Mouse (Mus musculus): ENCODE results near the gene Kirrel.

Gene Kirrel

GRCm38 (mm10) chr3:87174096-87174768 lies at the start of gene Kirrel:
Gene Kirrel (minus strand): TSS chr3:87174747.
- peak; percentile 21 to 23 for DNase-seq

GRCm38 (mm10) chr3:87223636-87224035 lies 49.1 kb upstream of the Kirrel start:
- DNase-seq, result no peak

DNA sequence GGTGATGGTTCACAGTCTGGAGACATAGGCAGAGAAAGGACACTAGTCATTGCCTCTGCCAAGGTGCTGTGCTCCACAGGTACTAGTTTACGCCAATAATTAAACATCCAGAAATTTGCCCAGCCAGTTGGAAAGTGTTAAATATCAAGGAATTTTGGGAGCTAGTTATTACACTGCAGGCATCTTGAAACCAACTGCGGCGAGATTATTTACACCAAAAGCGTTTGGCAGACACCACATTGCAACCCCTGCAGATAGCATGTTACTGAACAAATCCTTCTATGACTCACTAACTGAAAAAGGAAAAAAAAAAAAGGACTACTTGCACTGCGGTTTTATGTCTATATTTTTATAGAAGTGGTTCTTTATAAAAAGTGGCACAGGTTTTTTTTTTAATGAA lies 47.8 kb upstream of the Kirrel start:
- DNase-seq, result no peak

DNA sequence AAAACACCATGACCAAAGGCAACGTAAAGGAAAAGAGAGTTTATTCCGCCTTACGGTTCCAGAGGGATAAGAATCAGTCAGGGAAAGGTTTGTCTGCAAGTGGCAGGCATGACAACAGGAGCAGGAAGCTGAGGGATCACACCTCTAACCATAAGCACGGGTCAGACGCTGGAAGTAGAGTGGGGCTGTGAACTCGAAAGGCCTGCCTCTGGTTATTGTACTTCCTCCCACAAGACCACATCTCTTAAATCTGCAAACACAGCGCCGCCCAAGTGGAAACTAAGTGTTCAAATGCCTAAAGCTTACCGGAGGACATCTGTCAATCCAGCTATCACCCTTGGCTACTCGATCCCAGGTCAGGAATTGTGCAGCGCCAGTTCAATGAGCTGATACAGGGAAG lies 40.6 kb upstream of the Kirrel start:
- no peak for DNase-seq

DNA sequence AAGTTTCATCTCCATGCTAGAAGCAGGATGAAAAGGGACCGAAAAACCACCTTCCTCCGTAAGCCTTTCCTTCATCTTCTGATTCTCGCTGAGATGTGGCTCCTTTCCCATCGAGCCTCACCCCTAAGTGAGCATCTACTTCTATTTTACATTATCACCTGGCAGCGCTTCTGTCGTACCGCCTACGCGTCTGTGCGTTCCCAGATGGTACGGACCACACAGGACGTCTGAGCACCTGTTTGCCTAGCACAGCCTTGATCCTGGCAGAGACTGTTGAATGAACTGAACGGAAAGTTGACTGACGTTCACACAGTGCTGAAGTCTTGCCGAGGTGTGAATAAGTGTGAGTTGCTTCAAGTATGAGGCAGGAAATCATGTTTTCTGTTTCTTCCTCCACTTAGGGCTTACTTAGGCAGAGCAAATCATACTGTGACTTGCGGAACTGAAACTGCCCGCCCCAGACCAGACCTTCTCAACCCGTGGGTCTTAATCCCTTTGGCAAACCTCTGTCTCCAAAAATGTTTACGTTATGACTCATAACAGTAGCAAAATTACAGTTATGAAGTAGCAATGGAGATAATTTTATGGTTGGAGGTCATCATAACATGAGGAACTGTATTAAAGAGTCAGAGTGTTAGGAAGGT lies 39.8 kb upstream of the Kirrel start:
- DNase-seq, result no peak

DNA sequence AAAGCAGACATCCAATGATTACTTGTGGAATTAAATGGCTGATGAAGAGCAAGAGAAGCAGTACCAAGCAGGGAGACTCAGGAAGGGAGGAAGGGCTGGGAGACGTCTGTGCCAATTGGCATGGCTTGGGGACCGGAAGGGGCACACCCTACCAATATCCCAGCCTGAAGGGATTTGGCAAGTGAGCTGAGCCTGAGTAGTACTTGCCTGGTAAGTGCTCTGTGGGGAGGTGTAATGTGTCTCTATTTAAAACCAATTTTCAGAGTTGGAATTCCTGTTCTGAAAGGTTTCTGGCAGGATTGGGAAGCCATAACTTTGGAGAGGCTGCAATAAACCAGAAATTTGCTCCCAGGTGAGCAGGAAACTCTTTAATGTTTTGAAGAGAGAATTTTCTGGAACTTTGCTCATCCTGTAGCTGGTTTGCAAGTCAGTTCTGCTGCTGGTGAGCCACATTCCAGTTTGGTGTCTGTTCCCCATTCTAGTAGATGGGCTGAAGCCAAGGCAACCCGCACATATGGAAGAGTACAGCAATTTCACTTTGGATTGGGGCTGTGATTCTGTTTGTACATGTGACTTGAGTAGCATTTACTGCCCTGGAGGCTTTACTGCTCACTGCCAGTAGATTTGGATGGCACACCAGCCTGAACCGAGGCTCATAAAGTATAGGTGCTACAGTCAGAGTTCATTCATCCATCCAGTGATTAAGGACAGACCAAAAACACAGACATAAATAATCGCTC lies 32.0 kb upstream of the Kirrel start:
- DNase-seq, result no peak

DNA sequence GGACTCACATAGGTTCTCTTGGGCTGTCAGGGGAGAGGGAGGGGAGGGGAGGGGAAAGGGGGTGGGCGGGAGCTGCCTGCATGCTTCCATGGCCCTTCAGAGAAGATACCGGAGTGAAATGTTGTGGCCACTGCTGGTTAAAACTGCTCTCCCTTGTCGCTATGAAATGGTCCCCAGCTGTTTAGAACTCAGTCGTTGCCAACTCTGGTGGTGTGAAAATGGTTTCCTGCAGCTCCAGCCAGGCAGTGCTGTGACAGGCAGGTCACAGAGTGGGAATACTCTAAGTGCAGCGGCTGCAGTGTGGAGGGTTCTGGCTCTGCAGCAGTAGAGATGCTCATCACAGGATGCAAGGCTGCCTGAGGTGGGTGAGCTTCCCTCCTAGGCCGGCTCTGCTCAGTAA lies 22.1 kb upstream of the Kirrel start:
- no peak for DNase-seq

DNA sequence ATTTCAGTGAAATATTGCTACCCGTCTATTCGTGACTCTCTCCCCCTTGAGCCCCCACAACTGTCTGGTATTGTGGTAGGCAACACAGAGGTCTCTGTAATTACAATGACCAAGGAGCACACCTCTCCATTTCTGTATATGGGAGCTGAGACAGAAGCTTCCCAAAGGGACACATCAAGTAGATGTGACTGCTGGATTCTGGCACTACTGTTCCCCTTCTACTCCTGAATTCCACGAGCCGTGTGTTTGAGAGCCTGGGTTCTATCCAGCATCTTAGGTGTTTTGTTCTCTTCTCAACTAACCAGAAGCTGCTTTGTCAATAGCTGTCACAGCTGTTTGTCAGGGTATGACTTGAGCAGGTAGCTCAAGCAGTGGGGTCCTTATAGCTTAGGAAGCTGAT lies 20.5 kb upstream of the Kirrel start:
- DNase-seq, result no peak

DNA sequence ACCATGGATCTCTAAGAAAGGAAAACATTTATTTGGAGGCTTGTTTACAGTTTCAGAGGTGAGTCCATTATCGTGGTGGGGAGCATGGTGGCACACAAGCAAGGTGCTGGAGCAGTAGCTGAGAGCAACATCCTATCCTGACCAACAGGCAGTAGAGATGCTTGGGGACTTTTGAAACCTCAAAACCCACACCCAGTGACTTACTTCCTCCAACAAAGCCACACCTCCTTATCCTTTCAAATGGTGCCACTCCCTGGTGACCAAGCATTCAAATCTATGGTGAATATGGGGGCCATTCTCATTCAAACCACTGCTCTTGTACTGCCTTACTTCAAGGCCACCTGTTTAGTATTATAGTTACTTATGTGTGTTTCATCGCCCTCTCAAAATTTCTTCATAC lies 20.0 kb upstream of the Kirrel start:
- DNase-seq, result no peak

DNA sequence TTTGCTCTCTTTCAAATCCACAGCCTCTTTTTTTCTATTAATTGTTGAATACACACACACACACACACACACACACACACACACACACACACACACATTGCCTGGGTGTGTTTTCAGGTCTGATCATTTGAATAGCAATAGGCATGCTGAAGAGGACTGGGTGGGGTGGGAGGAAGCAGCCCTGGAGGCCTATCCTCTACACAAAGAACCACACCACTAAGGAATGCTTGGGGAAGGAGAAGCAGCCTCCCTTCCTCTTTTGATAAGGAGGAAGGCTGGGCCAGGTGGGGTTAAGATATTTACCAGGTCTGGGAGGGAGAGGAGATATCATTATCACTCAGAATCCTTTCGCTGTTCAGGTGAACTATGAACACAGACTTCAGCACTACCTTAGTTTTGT lies 19.2 kb upstream of the Kirrel start:
- DNase-seq, result no peak

DNA sequence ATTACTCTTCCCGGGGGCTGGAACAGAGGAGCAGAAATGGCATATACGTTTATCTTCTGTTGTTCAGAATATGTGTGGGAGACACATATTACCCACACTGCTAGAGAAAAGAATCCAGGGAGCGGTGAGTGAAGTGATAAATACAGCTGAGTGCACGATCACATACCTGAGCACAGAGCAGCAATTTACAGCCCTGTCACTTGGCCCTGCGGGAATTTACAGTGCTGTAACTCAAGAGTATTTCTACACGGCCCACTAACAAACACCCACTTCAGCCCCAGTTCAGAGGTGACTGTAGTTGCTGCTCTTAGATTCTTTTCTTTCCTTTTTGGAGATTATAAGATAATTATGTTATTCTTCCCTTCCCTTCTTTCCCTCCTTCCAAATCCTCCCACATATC lies 18.8 kb upstream of the Kirrel start:
- DNase-seq, result no peak

DNA sequence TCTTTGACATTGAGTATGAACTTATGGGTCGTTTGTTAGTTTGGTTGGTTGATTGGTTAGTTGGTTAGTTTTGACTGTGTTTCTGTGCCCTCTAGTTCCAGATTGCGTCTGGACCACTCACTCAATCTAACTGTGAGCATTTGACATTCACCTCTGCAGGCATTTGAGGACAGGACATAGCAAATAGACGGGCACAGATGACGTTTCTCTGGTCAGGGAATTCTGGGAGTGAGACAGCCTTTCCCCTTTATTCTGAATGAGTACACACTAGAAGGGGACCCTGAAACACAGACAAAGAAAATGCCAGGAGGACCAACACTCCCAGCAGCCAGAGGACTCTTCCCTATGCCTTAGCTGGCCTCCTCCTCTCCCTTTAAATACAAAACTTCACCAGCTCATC lies 2.1 kb upstream of the Kirrel start:
- no peak for DNase-seq

GRCm38 (mm10) chr3:87175438-87175815 lies 880 bp upstream of the Kirrel start:
- no peak for DNase-seq

- DNase-seq, result no peak
Observed at GRCm38 (mm10) chr3:87174769-87175437, 356 bp upstream of the Kirrel start.

DNA sequence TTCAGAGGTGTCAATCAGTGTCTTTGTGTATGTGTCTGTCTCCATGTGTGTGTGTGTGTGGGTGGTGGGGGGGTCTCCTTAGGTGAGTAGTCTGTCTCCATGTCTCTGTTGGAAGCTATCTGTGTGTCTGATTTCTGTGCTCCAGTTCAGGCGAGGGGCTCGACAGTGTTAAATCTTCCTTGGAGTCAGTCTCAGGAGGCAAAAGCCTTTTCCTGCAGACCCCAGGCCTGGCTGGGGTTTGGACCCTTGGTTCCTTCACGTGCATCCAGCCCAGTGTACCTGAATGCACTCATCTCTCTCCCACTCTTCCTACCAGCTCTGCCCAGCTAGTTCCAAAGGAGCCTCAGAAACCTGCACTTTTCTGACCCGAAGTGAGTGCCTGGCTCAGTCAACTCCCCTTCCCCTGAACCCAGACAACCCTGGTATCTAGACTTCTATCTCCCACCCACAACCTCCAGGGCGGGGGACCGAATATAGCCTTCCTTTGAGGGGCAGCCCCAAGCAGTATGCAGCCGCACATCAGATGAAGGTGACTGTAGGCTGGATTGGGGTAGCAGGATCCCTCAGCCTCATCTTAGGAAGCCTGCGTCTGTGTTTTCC lies 961 bp downstream of the Kirrel start:
- no peak for DNase-seq

- DNase-seq, result no peak
Observed at GRCm38 (mm10) chr3:87173103-87173444, 1.5 kb downstream of the Kirrel start.

- DNase-seq, result no peak
Observed at GRCm38 (mm10) chr3:87172351-87173102, 2.0 kb downstream of the Kirrel start.

- DNase-seq, result no peak
Observed at GRCm38 (mm10) chr3:87171201-87172100, 3.1 kb downstream of the Kirrel start.

GRCm38 (mm10) chr3:87169402-87170015 lies 5.0 kb downstream of the Kirrel start:
- no peak for DNase-seq

DNA sequence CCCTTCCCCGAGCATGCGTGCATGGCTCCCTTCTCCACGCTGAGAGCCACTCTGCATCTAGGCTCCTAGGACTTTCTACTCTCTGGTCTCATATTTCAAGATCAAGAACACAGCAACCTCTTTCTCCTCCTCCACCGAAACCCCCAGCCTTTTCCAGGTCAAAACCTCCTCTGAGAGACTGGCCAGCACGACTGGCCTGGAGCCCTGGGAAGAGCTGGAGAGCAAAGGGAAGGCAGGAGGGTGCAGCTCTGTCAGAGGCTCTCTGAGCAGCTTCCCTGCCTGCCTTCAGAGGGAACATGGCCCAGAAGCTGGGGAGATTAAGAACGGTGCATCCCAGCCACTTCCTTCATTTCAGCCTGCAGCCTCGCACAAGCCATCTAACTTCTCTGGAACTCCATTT lies 5.8 kb downstream of the Kirrel start:
- no peak for DNase-seq

- DNase-seq, result no peak
Observed at GRCm38 (mm10) chr3:87167621-87168020, 6.9 kb downstream of the Kirrel start.

Measured in thymus, adult 18-20 months (tissue).